Mouse (Mus musculus) right cerebral cortex, postnatal 10 days (tissue): ENCODE data around the gene Ambn.
"Not testable (repeated sequence)": the region's sequence is repeated elsewhere in the genome, so short reads cannot be mapped to it uniquely, and the experiment has no call there.

Experiments
- DNase-seq, 2 experiments: peaks; one replicate each; pipeline ENCODE4 v3.0.0; 2021; ENCODE audit warnings: low spot score in 2 of 2

Ambn gene

DNA sequence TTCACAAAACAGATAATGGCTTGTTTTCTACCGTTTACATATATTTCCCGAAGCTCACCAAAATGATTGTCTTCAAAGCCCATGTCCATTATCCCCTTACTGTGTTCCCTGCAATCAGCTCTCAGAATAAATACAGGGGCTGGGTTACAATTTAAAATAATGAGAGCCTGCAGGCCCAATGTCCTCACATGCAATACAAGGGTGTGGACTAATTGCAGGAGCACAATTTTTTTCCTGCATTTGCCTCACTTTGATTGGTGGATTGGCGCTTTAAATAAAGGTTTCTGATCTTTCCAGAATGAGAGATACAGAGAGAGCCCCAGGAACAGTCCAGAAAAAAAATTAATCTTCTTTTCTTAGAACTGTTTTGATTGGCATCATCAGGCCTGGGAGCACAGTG, at the start of gene Ambn:
TSS of gene Ambn (plus strand) at position 301 of the 400 bp plus-strand sequence.
- no peak for DNase-seq

DNA sequence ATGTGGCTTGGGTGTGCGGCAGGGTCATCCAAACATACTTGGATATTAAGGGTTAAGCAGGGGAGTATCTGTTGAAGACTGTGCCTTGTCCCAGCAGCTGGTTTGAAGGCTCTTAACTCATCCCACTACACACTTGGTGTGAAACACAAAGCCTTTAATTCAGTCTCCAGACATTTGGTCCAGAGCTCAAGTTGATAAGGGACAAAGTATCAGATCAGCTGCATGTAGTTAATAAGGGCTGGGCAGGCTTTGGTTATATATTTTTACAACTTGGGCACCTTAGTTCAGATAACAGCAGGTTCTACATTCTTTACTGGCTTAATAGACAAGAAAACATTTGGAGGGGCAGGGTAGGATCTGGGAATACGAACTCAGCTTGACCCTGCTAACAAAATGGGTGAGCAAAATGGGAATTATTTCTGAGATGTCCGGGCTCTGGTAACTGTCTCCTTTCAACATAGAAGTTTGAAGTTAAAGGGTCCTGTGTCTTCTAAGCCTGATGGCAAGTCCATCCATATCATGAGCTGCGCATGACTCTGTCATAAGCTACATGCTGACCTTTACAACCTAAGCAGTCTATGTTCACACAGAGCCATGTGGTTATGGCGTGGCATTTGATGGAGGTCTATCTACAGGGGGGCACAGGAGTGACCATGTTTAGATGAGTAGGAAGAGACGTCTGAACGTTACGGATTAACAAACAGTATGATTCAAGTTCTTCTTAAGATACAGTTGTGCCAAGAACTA, 35.3 kb upstream of the Ambn start:
- no peak for DNase-seq

DNA sequence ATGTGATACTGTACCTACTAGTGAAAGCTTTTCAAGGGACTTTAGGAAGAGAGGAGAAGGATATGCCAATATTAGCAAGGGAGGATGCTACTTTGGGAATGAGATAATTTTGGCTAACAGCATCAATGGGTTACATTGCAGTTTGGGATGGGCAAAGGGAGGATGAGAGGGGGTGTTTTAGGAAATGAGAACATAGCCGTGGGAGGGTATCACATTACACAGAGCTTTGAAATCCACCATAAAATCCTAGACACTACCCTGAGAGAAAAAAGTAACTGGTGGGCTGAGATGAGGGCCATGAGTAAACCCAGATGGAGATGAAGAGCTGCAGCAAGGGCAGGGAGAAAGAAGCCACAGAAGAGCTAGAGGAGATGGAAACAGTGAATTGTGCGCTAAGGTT, 30.9 kb upstream of the Ambn start:
- DNase-seq, result not testable (repeated sequence)

DNA sequence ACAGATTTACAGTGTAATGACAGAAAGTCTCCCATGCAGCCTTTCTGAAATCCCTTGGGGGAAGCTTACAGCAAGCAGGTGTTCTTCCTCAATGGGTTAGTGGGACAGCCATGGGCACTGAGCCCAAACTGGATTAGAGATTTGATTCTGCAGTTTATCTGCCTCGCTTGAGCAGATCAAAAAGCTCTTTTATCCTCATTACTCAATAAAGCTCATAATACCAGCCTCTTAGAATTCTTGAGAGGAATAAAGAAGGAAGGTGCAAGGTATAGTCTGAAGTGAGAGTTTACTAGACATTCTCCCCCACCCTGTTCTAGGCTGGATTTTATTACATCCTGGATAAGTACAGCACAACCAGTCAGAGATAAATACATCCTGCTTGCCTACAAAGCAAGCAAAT, 29.0 kb upstream of the Ambn start:
- DNase-seq, result peak; percentile 21 to 22

DNA sequence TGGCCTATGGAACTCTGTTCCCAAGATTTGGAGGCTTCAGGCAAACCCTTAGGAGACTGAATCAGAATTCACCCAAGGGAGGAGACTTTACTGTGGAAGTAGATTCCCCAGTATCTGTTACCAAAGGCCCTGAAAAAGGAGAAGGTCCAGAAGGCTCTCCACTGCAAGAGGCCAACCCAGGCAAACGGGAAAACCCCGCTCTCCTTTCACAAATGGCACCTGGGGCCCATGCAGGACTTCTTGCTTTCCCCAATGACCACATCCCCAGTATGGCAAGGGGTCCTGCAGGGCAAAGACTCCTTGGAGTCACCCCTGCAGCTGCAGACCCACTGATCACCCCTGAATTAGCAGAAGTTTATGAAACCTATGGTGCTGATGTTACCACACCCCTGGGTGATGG, 11.7 kb downstream of the Ambn start:
- no peak for DNase-seq

DNA sequence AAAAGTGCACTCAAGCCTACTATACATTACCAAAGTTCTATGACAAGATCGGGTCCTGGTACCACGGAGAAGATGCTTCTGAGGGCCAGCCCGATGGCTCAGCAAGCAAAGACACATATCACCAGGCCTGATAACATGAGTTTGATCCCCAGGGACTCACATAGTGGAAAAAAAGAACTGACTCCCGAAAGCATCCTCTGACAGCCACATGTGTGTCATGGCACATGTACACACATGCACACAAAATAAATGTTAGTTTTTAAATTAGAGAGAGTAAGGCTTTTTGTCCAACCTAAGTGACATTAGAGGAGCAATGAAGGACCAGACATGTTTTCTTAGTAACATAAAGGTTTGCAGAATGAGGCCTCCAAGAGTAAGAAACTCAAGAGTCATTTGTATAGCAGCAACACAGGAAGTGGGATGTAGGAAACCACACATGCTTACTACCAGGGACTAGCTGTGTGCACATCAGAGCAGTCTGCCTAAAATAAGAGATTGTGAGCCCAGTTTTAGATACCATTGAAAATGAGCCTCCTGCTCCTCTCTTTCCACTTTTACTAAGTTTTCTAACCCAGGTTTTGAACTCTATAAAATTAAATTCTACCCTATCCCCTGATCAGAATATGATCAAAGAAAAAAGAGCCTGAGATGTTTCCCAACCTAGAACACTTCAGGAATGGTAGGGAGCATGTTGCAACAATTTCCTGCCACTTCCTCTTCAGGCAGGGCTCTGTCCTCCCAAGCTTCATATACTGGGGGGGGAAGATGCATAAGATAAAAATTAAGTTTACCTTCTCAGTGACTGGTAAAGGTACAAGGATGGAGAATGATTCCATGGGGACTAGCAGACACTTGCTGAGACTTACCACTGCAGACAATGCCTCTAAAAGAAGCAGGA, 13.3 kb downstream of the Ambn start:
- DNase-seq, result no peak

DNA sequence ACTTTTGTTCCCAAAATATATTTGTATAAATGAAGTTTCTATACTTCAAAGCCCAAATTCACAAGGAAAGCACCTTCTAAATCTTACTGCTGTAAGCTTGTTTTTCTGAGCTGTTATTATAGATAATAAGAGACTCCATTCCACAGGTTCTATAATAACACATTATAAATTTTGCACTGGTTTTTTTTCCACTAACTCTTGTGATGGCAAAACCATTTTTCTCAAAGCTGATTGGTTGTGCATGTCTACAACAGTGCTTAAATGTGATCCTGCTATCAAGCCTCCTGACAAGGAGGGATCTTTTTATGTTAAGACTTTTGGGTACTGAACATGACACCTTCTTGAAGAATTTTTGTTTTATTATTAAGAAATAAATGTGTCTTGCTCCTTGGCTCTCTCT, 31.9 kb downstream of the Ambn start, which contains the start of gene Enam:
TSS of gene Enam (plus strand) at position 301 of the 400 bp plus-strand sequence.
- DNase-seq, result no peak

DNA sequence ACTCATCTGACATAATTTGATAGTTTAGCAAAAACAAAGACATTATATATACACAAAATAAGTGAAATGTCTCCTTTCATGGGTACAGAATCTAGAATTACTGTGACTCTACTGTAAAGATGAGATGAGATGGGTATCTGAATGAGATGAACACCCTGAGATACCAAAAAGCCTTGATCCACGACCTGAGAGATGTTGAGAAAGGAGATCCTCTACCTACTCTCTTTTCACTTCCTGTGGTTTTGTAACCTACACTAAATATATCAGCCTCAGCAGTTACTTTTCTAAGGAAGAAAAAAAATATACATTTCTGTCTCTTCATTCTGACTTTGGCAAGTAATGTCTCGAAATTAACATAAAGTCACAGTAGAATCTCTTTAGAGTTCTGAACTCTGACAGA, 33.2 kb downstream of the Ambn start:
- DNase-seq, result no peak

DNA sequence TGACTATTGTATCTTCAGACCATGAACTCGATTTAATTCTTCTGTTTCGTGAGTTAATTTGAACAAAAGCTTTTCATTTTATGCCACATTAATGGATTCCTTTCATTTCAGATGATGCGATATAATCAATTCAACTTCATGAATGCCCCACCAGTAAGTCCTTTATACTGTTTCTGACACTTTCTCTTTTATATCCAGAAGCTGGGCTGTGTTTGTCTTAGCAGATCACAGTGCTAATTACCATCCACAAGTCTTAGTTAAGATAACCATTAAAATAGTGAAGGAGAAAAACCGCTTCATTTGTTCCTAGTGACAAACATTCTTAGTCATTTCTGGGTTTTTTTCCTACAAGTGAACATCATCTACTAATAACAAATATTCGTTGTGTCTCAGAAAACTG, 35.3 kb downstream of the Ambn start:
- DNase-seq, result no peak

DNA sequence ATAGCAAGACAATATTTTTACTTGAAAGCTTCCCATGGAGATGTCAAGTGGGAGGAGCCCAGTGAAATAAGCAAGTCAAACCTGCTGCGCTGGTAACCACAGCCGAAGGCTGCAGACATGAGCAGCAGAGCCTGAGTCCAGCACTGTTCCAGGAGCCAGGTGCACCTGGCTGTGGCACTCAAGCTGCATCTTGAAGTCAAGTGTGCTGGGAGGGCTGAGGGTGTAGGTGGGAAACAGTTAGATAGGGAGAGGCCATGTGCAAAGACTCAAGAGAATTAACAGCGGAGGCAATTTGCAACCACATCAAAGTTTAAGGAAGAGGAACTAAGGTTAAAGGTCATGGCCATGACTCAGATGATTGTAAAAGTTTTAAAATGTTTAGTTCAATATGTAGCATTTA, 44.0 kb downstream of the Ambn start:
- no peak for DNase-seq

DNA sequence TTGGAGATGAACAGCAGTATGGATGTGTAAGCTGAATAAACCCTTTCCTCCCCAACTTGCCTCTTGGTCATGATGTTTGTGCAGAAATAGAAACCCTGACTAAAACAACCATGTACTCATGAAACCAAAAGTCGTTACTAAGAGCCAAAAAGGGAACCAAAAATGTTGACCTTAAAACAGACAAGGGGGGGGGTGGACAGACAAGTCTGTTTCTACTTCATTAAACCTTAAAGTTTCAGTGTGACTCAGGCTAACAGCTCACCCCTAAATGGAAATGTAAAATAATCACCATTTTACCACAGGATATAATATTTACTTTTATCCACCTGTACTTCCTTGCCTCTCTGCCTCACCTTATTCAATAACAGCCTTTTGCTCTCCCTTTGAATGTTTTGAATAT, 52.8 kb downstream of the Ambn start:
- DNase-seq, result no peak

DNA sequence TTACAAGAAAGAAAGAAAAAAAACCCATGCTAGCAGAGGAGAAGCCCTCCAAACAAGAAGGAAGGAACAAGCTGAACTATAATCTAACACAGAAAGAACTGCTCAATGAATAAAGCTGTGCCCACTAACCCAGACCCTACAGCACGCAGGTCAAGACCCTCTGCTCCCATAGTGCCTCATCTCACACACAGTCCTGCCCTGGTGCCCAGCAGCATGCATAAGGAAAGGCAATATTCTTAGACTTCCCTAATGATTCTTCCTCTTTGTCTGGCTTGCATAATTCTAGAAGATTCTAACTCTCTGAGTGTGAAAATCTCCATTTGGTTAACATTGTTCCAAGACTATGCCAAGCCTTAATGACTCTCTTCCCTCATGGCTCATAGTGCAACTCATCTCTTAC, 53.2 kb downstream of the Ambn start:
- no peak for DNase-seq
